ENCODE assay signal across 7 mouse cellular contexts in genomic region chr1:61377070-61377469, GRCm38 (mm10).
DNase-seq lines count a peak whose midpoint lies in the region; ATAC-seq and TF ChIP-seq lines count a peak whose summit lies in the region.

No protein-coding gene starts in this region.

- H3K36me3 ChIP-seq in forebrain, postnatal 0 days (ENCODE audit: insufficient read depth) = no peaks in the 10 kb centered on the region
- no peaks in the 10 kb centered on the region for H3K36me3 ChIP-seq in hindbrain, embryonic 11.5 days (ENCODE audit: control insufficient read depth, insufficient read depth, low read length)

- no peak overlapping the region for H3K27ac ChIP-seq in forebrain, postnatal 0 days (ENCODE audit: low read depth, low read length)
- H3K27ac ChIP-seq in hindbrain, embryonic 11.5 days (ENCODE audit: low read depth, low read length) = no peak overlapping the region

- H3K27me3 ChIP-seq in forebrain, postnatal 0 days (ENCODE audit: insufficient read depth, low read length) = no peaks in the 10 kb centered on the region
- no peaks in the 10 kb centered on the region for H3K27me3 ChIP-seq in hindbrain, embryonic 11.5 days (ENCODE audit: control insufficient read depth, insufficient read depth, low read length)

- no peak overlapping the region for H3K9ac ChIP-seq in forebrain, postnatal 0 days
- no peak overlapping the region for H3K9ac ChIP-seq in hindbrain, embryonic 11.5 days (ENCODE audit: low read depth, low read length)

- 1% methylated on average over 7 of the region's 7 CpGs for WGBS in forebrain, postnatal 0 days
- 3% methylated on average over 7 of the region's 7 CpGs for WGBS in hindbrain, embryonic 11.5 days

- H3K4me1 ChIP-seq in forebrain, postnatal 0 days (ENCODE audit: insufficient read depth) = peaks cover 9% of the 10 kb centered on the region; the same call in 1 of the 2 replicates
- H3K4me1 ChIP-seq in hindbrain, embryonic 11.5 days (replicated peaks; ENCODE audit: control insufficient read depth, insufficient read depth, low read length) = no peaks in the 10 kb centered on the region; the same call in 1 of the 2 replicates

- peak; percentile 80 for TF ChIP-seq CTCF in forebrain, postnatal 0 days (IDR thresholded peaks at IDR 0.05; ENCODE audit: low read depth)

- no peaks in the 10 kb centered on the region for H3K9me3 ChIP-seq in forebrain, postnatal 0 days (ENCODE audit: low read length)
- no peaks in the 10 kb centered on the region for H3K9me3 ChIP-seq in hindbrain, embryonic 11.5 days (ENCODE audit: control insufficient read depth, low read length)

- DNase-seq in R1 (ENCODE audit: low read depth, low spot score) = peak; percentile 69
- DNase-seq in c-Kit-positive CD71-positive TER-119-negative erythroid progenitor cells, embryonic 14.5 days (ENCODE audit: low read depth) = peak; percentile 56
- DNase-seq in forebrain, postnatal 0 days = peak; percentile 89
- peak; percentile 85 for DNase-seq in hindbrain, embryonic 11.5 days (ENCODE audit: low spot score)
- DNase-seq in layer of hippocampus, postnatal 14 days (ENCODE audit: low spot score in 2 of 2) = peak; percentile 75 to 77
- peak; percentile 54 to 76 for DNase-seq in lung, postnatal 4 days
- DNase-seq in skeletal muscle tissue, adult 2 months (ENCODE audit: low read depth, low spot score) = peak; percentile 59

- H3K4me2 ChIP-seq in forebrain, postnatal 0 days (ENCODE audit: low read depth) = no peak overlapping the region
- H3K4me2 ChIP-seq in hindbrain, embryonic 11.5 days (replicated peaks; ENCODE audit: low read depth, low read length) = no peak overlapping the region

- H3K4me3 ChIP-seq in forebrain, postnatal 0 days (ENCODE audit: low read depth, low read length) = no peak overlapping the region
- no peak overlapping the region for H3K4me3 ChIP-seq in hindbrain, embryonic 11.5 days (ENCODE audit: low read depth, low read length)

- no peak for ATAC-seq in forebrain, postnatal 0 days
- no peak for ATAC-seq in hindbrain, embryonic 11.5 days (ENCODE audit: low FRiP score)
